Mouse (Mus musculus): ENCODE data around the gene Ikzf2. TPM values are rescaled to one million over a fixed set of nuclear protein-coding genes. Genes with fewer than 3 reads are reported as not detected.

The Ikzf2 gene
- total RNA-seq, 1 experiment: 3.4 TPM

- no peak for DNase-seq (ENCODE audit: low read depth, low spot score)
- Histone ChIP-seq H3K36me3 (ENCODE audit: control insufficient read depth, insufficient read depth, low read length, poor library complexity, severe bottlenecking) (no peaks in the 10 kb centered on the region), H3K4me3 (ENCODE audit: insufficient read depth in 1 of 2, low read depth in 1 of 2, low read length in 2 of 2, poor library complexity in 1 of 2, severe bottlenecking in 1 of 2) (no peak overlapping the region), H3K4me1 (ENCODE audit: control insufficient read depth in 2 of 2, insufficient read depth in 2 of 2, low read length in 2 of 2, poor library complexity in 1 of 2) (no peaks in the 10 kb centered on the region), H3K27ac (ENCODE audit: insufficient read depth, low read depth, low read length, poor library complexity, severe bottlenecking) (no peak overlapping the region), H3K9ac (ENCODE audit: insufficient read depth, low read depth, low read length, poor library complexity, severe bottlenecking) (no peak overlapping the region), H3K9me3 (ENCODE audit: control insufficient read depth, insufficient read depth, low read depth, low read length) (no peaks in the 10 kb centered on the region)
- TF ChIP-seq MAFK (IDR thresholded peaks at IDR 0.05; ENCODE audit: insufficient read depth, low read depth, low read length): no peak
- TF ChIP-seq HCFC1 (IDR thresholded peaks at IDR 0.05; ENCODE audit: borderline replicate concordance, insufficient read depth, low read length): no peak
- no peak for TF ChIP-seq CHD2 (IDR thresholded peaks at IDR 0.05; ENCODE audit: low read depth, low read length)
- no peak for TF ChIP-seq ZNF384 (IDR thresholded peaks at IDR 0.05; ENCODE audit: low read depth, low read length)
- no peak for TF ChIP-seq ZC3H11A (IDR thresholded peaks at IDR 0.05; ENCODE audit: borderline replicate concordance, low read depth, low read length)
- in situ Hi-C loops (cut with MboI; ENCODE audit: low sequenced_read_pairs in 2 of 2, unreplicated experiment in 2 of 2): no loop called here
These were observed 48.7 kb downstream of the Ikzf2 start for GRCm38 (mm10) chr1:69638321-69638720.

- TF ChIP-seq ZNF384 (IDR thresholded peaks at IDR 0.05; ENCODE audit: low read depth, low read length) (no peak), CHD2 (IDR thresholded peaks at IDR 0.05; ENCODE audit: low read depth, low read length) (no peak), ZC3H11A (IDR thresholded peaks at IDR 0.05; ENCODE audit: borderline replicate concordance, low read depth, low read length) (no peak), MAFK (IDR thresholded peaks at IDR 0.05; ENCODE audit: insufficient read depth, low read depth, low read length) (no peak), HCFC1 (IDR thresholded peaks at IDR 0.05; ENCODE audit: borderline replicate concordance, insufficient read depth, low read length) (no peak)
- H3K9ac ChIP-seq (ENCODE audit: insufficient read depth, low read depth, low read length, poor library complexity, severe bottlenecking): no peak overlapping the region
- in situ Hi-C loops (cut with MboI; ENCODE audit: low sequenced_read_pairs in 2 of 2, unreplicated experiment in 2 of 2): no loop called here
- no peak overlapping the region for H3K27ac ChIP-seq (ENCODE audit: insufficient read depth, low read depth, low read length, poor library complexity, severe bottlenecking)
- no peaks in the 10 kb centered on the region for H3K36me3 ChIP-seq (ENCODE audit: control insufficient read depth, insufficient read depth, low read length, poor library complexity, severe bottlenecking)
- no peaks in the 10 kb centered on the region for H3K4me1 ChIP-seq (ENCODE audit: control insufficient read depth in 2 of 2, insufficient read depth in 2 of 2, low read length in 2 of 2, poor library complexity in 1 of 2)
- H3K4me3 ChIP-seq (ENCODE audit: insufficient read depth in 1 of 2, low read depth in 1 of 2, low read length in 2 of 2, poor library complexity in 1 of 2, severe bottlenecking in 1 of 2): no peak overlapping the region
- H3K9me3 ChIP-seq (ENCODE audit: control insufficient read depth, insufficient read depth, low read depth, low read length): no peaks in the 10 kb centered on the region
- DNase-seq (ENCODE audit: low read depth, low spot score): no peak
These were observed 49.1 kb downstream of the Ikzf2 start for GRCm38 (mm10) chr1:69637907-69638306.

DNA sequence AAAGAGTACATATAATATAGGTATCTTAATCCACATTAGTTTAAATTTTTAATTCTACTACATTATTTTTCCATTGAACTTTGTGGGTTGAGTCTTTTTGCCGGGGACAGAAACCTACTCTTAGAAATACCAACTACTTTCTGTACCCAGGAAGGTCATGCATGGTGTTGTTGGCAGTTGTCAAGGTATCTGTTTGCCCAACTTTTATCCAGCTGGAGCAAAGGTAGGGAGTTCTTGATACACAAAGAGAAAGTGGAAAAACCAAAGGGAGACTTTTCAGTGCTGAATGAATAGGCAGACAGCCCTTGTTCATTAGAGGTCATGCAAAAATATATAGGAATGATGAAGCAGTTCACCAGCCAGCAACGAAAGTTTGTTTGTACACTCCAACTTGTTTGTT, 52.8 kb downstream of the Ikzf2 start:
- Histone ChIP-seq H3K27ac (ENCODE audit: insufficient read depth, low read depth, low read length, poor library complexity, severe bottlenecking) (no peak overlapping the region), H3K36me3 (ENCODE audit: control insufficient read depth, insufficient read depth, low read length, poor library complexity, severe bottlenecking) (no peaks in the 10 kb centered on the region), H3K9ac (ENCODE audit: insufficient read depth, low read depth, low read length, poor library complexity, severe bottlenecking) (no peak overlapping the region), H3K4me3 (ENCODE audit: insufficient read depth in 1 of 2, low read depth in 1 of 2, low read length in 2 of 2, poor library complexity in 1 of 2, severe bottlenecking in 1 of 2) (no peak overlapping the region), H3K4me1 (ENCODE audit: control insufficient read depth in 2 of 2, insufficient read depth in 2 of 2, low read length in 2 of 2, poor library complexity in 1 of 2) (no peaks in the 10 kb centered on the region), H3K9me3 (ENCODE audit: control insufficient read depth, insufficient read depth, low read depth, low read length) (no peaks in the 10 kb centered on the region)
- no peak for DNase-seq (ENCODE audit: low read depth, low spot score)
- in situ Hi-C loops (cut with MboI; ENCODE audit: low sequenced_read_pairs in 2 of 2, unreplicated experiment in 2 of 2): no loop called here
- TF ChIP-seq ZC3H11A (IDR thresholded peaks at IDR 0.05; ENCODE audit: borderline replicate concordance, low read depth, low read length): no peak
- no peak for TF ChIP-seq HCFC1 (IDR thresholded peaks at IDR 0.05; ENCODE audit: borderline replicate concordance, insufficient read depth, low read length)
- TF ChIP-seq CHD2 (IDR thresholded peaks at IDR 0.05; ENCODE audit: low read depth, low read length): no peak
- TF ChIP-seq ZNF384 (IDR thresholded peaks at IDR 0.05; ENCODE audit: low read depth, low read length): no peak
- TF ChIP-seq MAFK (IDR thresholded peaks at IDR 0.05; ENCODE audit: insufficient read depth, low read depth, low read length): no peak

DNA sequence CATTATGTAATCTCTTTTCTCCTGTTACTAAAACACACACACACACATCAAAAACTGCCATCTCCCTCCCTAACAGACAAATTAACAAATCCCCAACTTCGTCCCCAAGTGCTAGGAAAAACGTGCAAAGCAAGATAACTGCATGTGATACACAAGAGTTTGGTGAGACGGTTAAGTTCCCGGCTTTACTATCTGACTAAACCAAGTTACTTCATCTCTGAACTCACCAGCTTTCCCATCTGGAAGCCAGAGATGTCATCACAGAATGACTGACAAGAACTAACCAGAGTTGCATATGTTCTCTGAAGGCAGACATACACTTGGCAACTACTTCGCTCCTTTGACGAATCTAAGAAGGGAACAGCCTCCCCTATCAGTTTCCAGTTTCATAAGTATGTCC, 56.5 kb downstream of the Ikzf2 start:
- no peak for TF ChIP-seq ZC3H11A (IDR thresholded peaks at IDR 0.05; ENCODE audit: borderline replicate concordance, low read depth, low read length)
- in situ Hi-C loops (cut with MboI; ENCODE audit: low sequenced_read_pairs in 2 of 2, unreplicated experiment in 2 of 2): no loop called here
- no peaks in the 10 kb centered on the region for H3K4me1 ChIP-seq (ENCODE audit: control insufficient read depth in 2 of 2, insufficient read depth in 2 of 2, low read length in 2 of 2, poor library complexity in 1 of 2)
- H3K9me3 ChIP-seq (ENCODE audit: control insufficient read depth, insufficient read depth, low read depth, low read length): no peaks in the 10 kb centered on the region
- H3K36me3 ChIP-seq (ENCODE audit: control insufficient read depth, insufficient read depth, low read length, poor library complexity, severe bottlenecking): no peaks in the 10 kb centered on the region
- H3K27ac ChIP-seq (ENCODE audit: insufficient read depth, low read depth, low read length, poor library complexity, severe bottlenecking): no peak overlapping the region
- no peak for DNase-seq (ENCODE audit: low read depth, low spot score)
- H3K9ac ChIP-seq (ENCODE audit: insufficient read depth, low read depth, low read length, poor library complexity, severe bottlenecking): no peak overlapping the region
- no peak overlapping the region for H3K4me3 ChIP-seq (ENCODE audit: insufficient read depth in 1 of 2, low read depth in 1 of 2, low read length in 2 of 2, poor library complexity in 1 of 2, severe bottlenecking in 1 of 2)

- TF ChIP-seq MAFK (IDR thresholded peaks at IDR 0.05; ENCODE audit: insufficient read depth, low read depth, low read length): no peak
- TF ChIP-seq CHD2 (IDR thresholded peaks at IDR 0.05; ENCODE audit: low read depth, low read length): no peak
- no peak for TF ChIP-seq HCFC1 (IDR thresholded peaks at IDR 0.05; ENCODE audit: borderline replicate concordance, insufficient read depth, low read length)
- TF ChIP-seq ZC3H11A (IDR thresholded peaks at IDR 0.05; ENCODE audit: borderline replicate concordance, low read depth, low read length): no peak
- TF ChIP-seq ZNF384 (IDR thresholded peaks at IDR 0.05; ENCODE audit: low read depth, low read length): no peak
- no peak overlapping the region for H3K4me3 ChIP-seq (ENCODE audit: insufficient read depth in 1 of 2, low read depth in 1 of 2, low read length in 2 of 2, poor library complexity in 1 of 2, severe bottlenecking in 1 of 2)
- no peaks in the 10 kb centered on the region for H3K9me3 ChIP-seq (ENCODE audit: control insufficient read depth, insufficient read depth, low read depth, low read length)
- H3K27ac ChIP-seq (ENCODE audit: insufficient read depth, low read depth, low read length, poor library complexity, severe bottlenecking): no peak overlapping the region
- no peak overlapping the region for H3K9ac ChIP-seq (ENCODE audit: insufficient read depth, low read depth, low read length, poor library complexity, severe bottlenecking)
- no peaks in the 10 kb centered on the region for H3K36me3 ChIP-seq (ENCODE audit: control insufficient read depth, insufficient read depth, low read length, poor library complexity, severe bottlenecking)
- no peak for DNase-seq (ENCODE audit: low read depth, low spot score)
- in situ Hi-C loops (cut with MboI; ENCODE audit: low sequenced_read_pairs in 2 of 2, unreplicated experiment in 2 of 2): no loop called here
- H3K4me1 ChIP-seq (ENCODE audit: control insufficient read depth in 2 of 2, insufficient read depth in 2 of 2, low read length in 2 of 2, poor library complexity in 1 of 2): no peaks in the 10 kb centered on the region
These were observed 57.5 kb downstream of the Ikzf2 start for GRCm38 (mm10) chr1:69629513-69629912.
